Mouse (Mus musculus): ENCODE results near the gene Kif9. TPM values are rescaled to one million over a fixed set of nuclear protein-coding genes. Genes with fewer than 3 reads are reported as not detected.

Gene Kif9
- total RNA-seq, 1 experiment = 0.71 TPM

DNA sequence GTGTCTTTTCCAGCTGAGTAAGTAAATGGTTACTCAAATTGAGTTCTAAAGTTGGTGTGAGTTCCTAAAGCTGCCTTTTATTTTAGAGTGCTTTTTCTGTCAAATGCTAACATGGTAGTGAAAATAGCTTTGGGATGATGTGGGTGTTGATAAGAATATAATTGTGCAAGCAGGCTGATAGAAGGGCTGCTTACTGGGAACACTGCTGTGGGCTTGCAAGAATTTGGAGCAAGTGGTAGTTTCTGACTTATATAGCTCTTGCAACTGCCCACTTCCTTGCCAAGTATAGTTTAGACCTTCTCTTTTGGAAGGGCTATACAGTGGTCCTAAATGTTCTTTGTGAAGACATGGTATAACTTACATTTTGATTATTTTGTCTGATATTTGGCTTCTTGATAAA lies 61.8 kb downstream of the Kif9 start:
- Histone ChIP-seq H3K36me3 (ENCODE audit: control insufficient read depth, insufficient read depth, low read length, poor library complexity, severe bottlenecking) (no peaks in the 10 kb centered on the region; the same call in 1 of the 2 replicates), H3K9me3 (ENCODE audit: control insufficient read depth, insufficient read depth, low read depth, low read length) (no peaks in the 10 kb centered on the region), H3K27ac (ENCODE audit: insufficient read depth, low read depth, low read length, poor library complexity, severe bottlenecking) (no peak overlapping the region), H3K4me3 (ENCODE audit: insufficient read depth in 1 of 2, low read depth in 1 of 2, low read length in 2 of 2, poor library complexity in 1 of 2, severe bottlenecking in 1 of 2) (no peak overlapping the region), H3K9ac (ENCODE audit: insufficient read depth, low read depth, low read length, poor library complexity, severe bottlenecking) (no peak overlapping the region), H3K4me1 (ENCODE audit: control insufficient read depth in 2 of 2, insufficient read depth in 2 of 2, low read length in 2 of 2, poor library complexity in 1 of 2) (peaks cover 3 to 6% of the 10 kb centered on the region in 2 experiments; a peak in 2 of 4 replicates)
- TF ChIP-seq MAFK (IDR thresholded peaks at IDR 0.05; ENCODE audit: insufficient read depth, low read depth, low read length) (no peak), ZC3H11A (IDR thresholded peaks at IDR 0.05; ENCODE audit: borderline replicate concordance, low read depth, low read length) (no peak), HCFC1 (IDR thresholded peaks at IDR 0.05; ENCODE audit: borderline replicate concordance, insufficient read depth, low read length) (no peak)
- in situ Hi-C loops (cut with MboI; ENCODE audit: low sequenced_read_pairs in 2 of 2, unreplicated experiment in 2 of 2) = no loop called here
- no peak for DNase-seq (ENCODE audit: low read depth, low spot score)

DNA sequence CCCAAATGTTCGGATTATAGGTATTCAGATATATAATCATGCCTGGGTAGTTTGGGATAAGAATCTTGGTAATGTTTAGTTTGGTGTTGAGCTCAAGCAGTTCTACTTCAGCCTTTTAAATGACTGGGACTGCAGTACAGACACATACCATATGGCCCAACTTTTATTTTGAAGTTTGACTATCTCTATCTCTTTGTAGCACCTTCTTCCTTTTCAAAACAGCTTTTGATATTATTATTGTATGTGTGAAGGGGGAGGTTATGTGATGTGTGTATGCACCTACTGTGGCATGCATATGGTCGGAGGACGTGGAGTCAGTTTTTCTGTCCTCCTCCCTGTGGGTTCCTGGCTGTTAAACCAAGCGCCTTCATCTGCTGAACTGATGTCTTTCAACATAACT lies 65.2 kb downstream of the Kif9 start:
- H3K36me3 ChIP-seq (ENCODE audit: control insufficient read depth, insufficient read depth, low read length, poor library complexity, severe bottlenecking) = no peaks in the 10 kb centered on the region; the same call in 1 of the 2 replicates
- no peak for DNase-seq (ENCODE audit: low read depth, low spot score)
- no peak overlapping the region for H3K9ac ChIP-seq (ENCODE audit: insufficient read depth, low read depth, low read length, poor library complexity, severe bottlenecking)
- no peaks in the 10 kb centered on the region for H3K9me3 ChIP-seq (ENCODE audit: control insufficient read depth, insufficient read depth, low read depth, low read length)
- H3K27ac ChIP-seq (ENCODE audit: insufficient read depth, low read depth, low read length, poor library complexity, severe bottlenecking) = no peak overlapping the region
- TF ChIP-seq HCFC1 (IDR thresholded peaks at IDR 0.05; ENCODE audit: borderline replicate concordance, insufficient read depth, low read length) = no peak
- no peak for TF ChIP-seq ZC3H11A (IDR thresholded peaks at IDR 0.05; ENCODE audit: borderline replicate concordance, low read depth, low read length)
- TF ChIP-seq MAFK (IDR thresholded peaks at IDR 0.05; ENCODE audit: insufficient read depth, low read depth, low read length) = no peak
- no peak for TF ChIP-seq ZNF384 (IDR thresholded peaks at IDR 0.05; ENCODE audit: low read depth, low read length)
- TF ChIP-seq CHD2 (IDR thresholded peaks at IDR 0.05; ENCODE audit: low read depth, low read length) = no peak
- H3K4me1 ChIP-seq (ENCODE audit: control insufficient read depth in 2 of 2, insufficient read depth in 2 of 2, low read length in 2 of 2, poor library complexity in 1 of 2) = peaks cover 0 to 2% of the 10 kb centered on the region in 2 experiments; a peak in 1 of 4 replicates
- no peak overlapping the region for H3K4me3 ChIP-seq (ENCODE audit: insufficient read depth in 1 of 2, low read depth in 1 of 2, low read length in 2 of 2, poor library complexity in 1 of 2, severe bottlenecking in 1 of 2)
- in situ Hi-C loops (cut with MboI; ENCODE audit: low sequenced_read_pairs in 2 of 2, unreplicated experiment in 2 of 2) = no loop called here

DNA sequence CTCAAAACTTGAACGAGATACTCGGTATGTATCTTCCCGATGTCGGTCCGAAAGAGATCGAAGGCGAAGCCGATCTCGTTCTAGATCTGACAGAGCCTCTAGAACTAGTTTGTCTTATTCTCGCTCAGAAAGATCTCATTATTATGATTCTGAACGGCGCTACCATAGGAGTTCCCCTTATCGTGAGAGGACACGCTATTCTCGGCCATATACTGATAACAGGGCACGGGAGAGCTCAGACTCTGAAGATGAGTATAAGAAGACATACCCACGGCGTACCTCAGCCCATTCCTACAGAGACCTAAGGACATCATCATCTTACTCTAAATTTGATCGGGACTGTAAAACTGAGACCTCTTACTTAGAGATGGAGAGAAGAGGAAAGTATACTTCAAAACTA lies 71.5 kb downstream of the Kif9 start:
- no peak for TF ChIP-seq ZNF384 (IDR thresholded peaks at IDR 0.05; ENCODE audit: low read depth, low read length)
- TF ChIP-seq ZC3H11A (IDR thresholded peaks at IDR 0.05; ENCODE audit: borderline replicate concordance, low read depth, low read length) = no peak
- no peak for TF ChIP-seq CHD2 (IDR thresholded peaks at IDR 0.05; ENCODE audit: low read depth, low read length)
- TF ChIP-seq MAFK (IDR thresholded peaks at IDR 0.05; ENCODE audit: insufficient read depth, low read depth, low read length) = no peak
- TF ChIP-seq HCFC1 (IDR thresholded peaks at IDR 0.05; ENCODE audit: borderline replicate concordance, insufficient read depth, low read length) = no peak
- H3K36me3 ChIP-seq (ENCODE audit: control insufficient read depth, insufficient read depth, low read length, poor library complexity, severe bottlenecking) = peaks cover 19% of the 10 kb centered on the region

DNA sequence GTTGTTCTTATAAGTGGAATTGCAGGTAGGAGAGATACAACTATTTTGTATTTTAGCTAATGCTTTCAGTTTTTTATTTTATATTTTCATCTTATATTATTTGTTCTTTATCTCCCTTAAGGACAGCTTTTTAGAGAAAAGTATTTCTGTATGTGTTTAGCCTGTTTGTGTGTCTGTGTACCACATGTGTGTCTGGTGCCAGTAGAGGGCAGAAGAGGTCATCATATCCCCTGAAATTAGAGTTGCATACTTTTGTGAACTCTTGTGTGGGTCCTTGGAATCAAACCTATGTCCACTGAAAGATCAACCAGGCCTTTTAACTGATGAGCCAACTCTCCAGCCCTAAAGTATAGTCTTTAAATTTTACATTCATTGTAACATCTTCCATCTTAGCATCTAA lies 91.6 kb downstream of the Kif9 start:
- in situ Hi-C loops (cut with MboI; ENCODE audit: low sequenced_read_pairs in 2 of 2, unreplicated experiment in 2 of 2) = no loop called here
- DNase-seq (ENCODE audit: low read depth, low spot score) = no peak
- Histone ChIP-seq H3K4me3 (ENCODE audit: insufficient read depth in 1 of 2, low read depth in 1 of 2, low read length in 2 of 2, poor library complexity in 1 of 2, severe bottlenecking in 1 of 2) (no peak overlapping the region), H3K9ac (ENCODE audit: insufficient read depth, low read depth, low read length, poor library complexity, severe bottlenecking) (no peak overlapping the region), H3K27ac (ENCODE audit: insufficient read depth, low read depth, low read length, poor library complexity, severe bottlenecking) (no peak overlapping the region), H3K36me3 (ENCODE audit: control insufficient read depth, insufficient read depth, low read length, poor library complexity, severe bottlenecking) (peaks cover 8% of the 10 kb centered on the region), H3K9me3 (ENCODE audit: control insufficient read depth, insufficient read depth, low read depth, low read length) (no peaks in the 10 kb centered on the region), H3K4me1 (ENCODE audit: control insufficient read depth in 2 of 2, insufficient read depth in 2 of 2, low read length in 2 of 2, poor library complexity in 1 of 2) (no peaks in the 10 kb centered on the region)
- TF ChIP-seq MAFK (IDR thresholded peaks at IDR 0.05; ENCODE audit: insufficient read depth, low read depth, low read length) (no peak), HCFC1 (IDR thresholded peaks at IDR 0.05; ENCODE audit: borderline replicate concordance, insufficient read depth, low read length) (no peak), ZC3H11A (IDR thresholded peaks at IDR 0.05; ENCODE audit: borderline replicate concordance, low read depth, low read length) (no peak), CHD2 (IDR thresholded peaks at IDR 0.05; ENCODE audit: low read depth, low read length) (no peak), ZNF384 (IDR thresholded peaks at IDR 0.05; ENCODE audit: low read depth, low read length) (no peak)

More for the DNA sequence above, 71.5 kb downstream of the Kif9 start:
- no peaks in the 10 kb centered on the region for H3K9me3 ChIP-seq (ENCODE audit: control insufficient read depth, insufficient read depth, low read depth, low read length)
- DNase-seq (ENCODE audit: low read depth, low spot score) = no peak
- no peak overlapping the region for H3K9ac ChIP-seq (ENCODE audit: insufficient read depth, low read depth, low read length, poor library complexity, severe bottlenecking)
- in situ Hi-C loops (cut with MboI; ENCODE audit: low sequenced_read_pairs in 2 of 2, unreplicated experiment in 2 of 2) = no loop called here
- H3K4me1 ChIP-seq (ENCODE audit: control insufficient read depth in 2 of 2, insufficient read depth in 2 of 2, low read length in 2 of 2, poor library complexity in 1 of 2) = peaks cover 0 to 2% of the 10 kb centered on the region in 2 experiments; a peak in 1 of 4 replicates
- no peak overlapping the region for H3K27ac ChIP-seq (ENCODE audit: insufficient read depth, low read depth, low read length, poor library complexity, severe bottlenecking)
- H3K4me3 ChIP-seq (ENCODE audit: insufficient read depth in 1 of 2, low read depth in 1 of 2, low read length in 2 of 2, poor library complexity in 1 of 2, severe bottlenecking in 1 of 2) = no peak overlapping the region

Other genes with a start within 250 kb of the Kif9 start
- 3.3 and 8.4 TPM in 2 replicates for gene Cspg5, start 233.2 kb upstream of the Kif9 start, total RNA-seq (2012; rRNA removed)
- gene Elp6, start 171.8 kb upstream of the Kif9 start, total RNA-seq (2012; rRNA removed) = 24.5 and 28.3 TPM in 2 replicates
- 67.7 and 90.1 TPM in 2 replicates for gene Scap, start 143.7 kb upstream of the Kif9 start, total RNA-seq (2012; rRNA removed)
- 42.6 and 50.3 TPM in 2 replicates for gene Ptpn23, start 68.7 kb upstream of the Kif9 start, total RNA-seq (2012; rRNA removed)
- gene Ngp, start 57.2 kb upstream of the Kif9 start, total RNA-seq (2012; rRNA removed) = not detected in 2 replicates
- 4.4 and 4.7 TPM in 2 replicates for gene Klhl18, start 264 bp upstream of the Kif9 start, total RNA-seq (2012; rRNA removed)
- 78.9 and 79.2 TPM in 2 replicates for gene Setd2, start 55.6 kb downstream of the Kif9 start, total RNA-seq (2012; rRNA removed)
- 65.5 and 83.8 TPM in 2 replicates for gene Nradd, start 147.5 kb downstream of the Kif9 start, total RNA-seq (2012; rRNA removed)
- 13.6 and 24.1 TPM in 2 replicates for gene Nbeal2, start 177.2 kb downstream of the Kif9 start, total RNA-seq (2012; rRNA removed)
- gene Ccdc12, start 179.5 kb downstream of the Kif9 start, total RNA-seq (2012; rRNA removed) = 79.9 and 82.2 TPM in 2 replicates